Mouse (Mus musculus): Measurements from ENCODE around the gene Lbhd2. TPM values are rescaled to one million over a fixed set of nuclear protein-coding genes. Genes with fewer than 3 reads are reported as not detected.

Gene Lbhd2
- polyA plus RNA-seq, 1 experiment from 2014 or later: 1.4 TPM

DNA sequence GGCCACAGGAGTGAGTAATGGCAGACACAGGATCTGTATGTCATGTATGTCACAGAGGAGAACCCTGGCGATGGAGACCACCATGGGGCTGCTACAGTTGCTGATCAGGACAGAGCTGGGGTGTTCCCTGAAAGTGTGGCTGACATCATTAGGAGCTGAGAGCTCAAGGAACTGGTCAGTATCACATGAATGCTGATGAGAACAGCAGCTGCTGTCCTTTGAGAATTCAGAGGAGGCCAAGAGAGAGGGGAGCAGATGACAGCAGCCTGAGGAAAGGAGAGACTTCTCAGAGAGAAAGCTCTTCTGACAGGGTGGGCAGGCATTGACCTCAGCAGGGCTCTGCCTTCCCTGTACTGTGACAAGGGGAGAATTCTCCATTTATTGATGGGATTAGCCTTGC, 51.1 kb downstream of the Lbhd2 start:
- ATAC-seq (replicated peaks; ENCODE audit: extremely low read depth, insufficient read depth, low FRiP score): no peak
- WGBS: 65% methylated on average over 1 of the region's 1 CpGs
- Histone ChIP-seq H3K9me3 (replicated peaks; ENCODE audit: control insufficient read depth, low read length) (no peaks in the 10 kb centered on the region), H3K27me3 (ENCODE audit: control insufficient read depth, insufficient read depth, low read length) (peaks cover 30% of the 10 kb centered on the region), H3K27ac (ENCODE audit: low read length) (no peak overlapping the region), H3K36me3 (ENCODE audit: control insufficient read depth, insufficient read depth) (no peaks in the 10 kb centered on the region), H3K4me3 (ENCODE audit: low read length) (no peak overlapping the region), H3K9ac (ENCODE audit: low read length) (no peak overlapping the region), H3K4me2 (ENCODE audit: low read depth, low read length) (no peak overlapping the region), H3K4me1 (ENCODE audit: control insufficient read depth, insufficient read depth, low read length) (peaks cover 20% of the 10 kb centered on the region)

Other genes with a start within 250 kb of the Lbhd2 start
- gene Traf3, start 240.4 kb upstream of the Lbhd2 start, polyA plus RNA-seq (2015; fragmentation: Nextera tagmentation; extraction: Ambion mirVana): 6.0 and 6.5 TPM in 2 replicates
- not detected in 2 replicates for gene 4930595D18Rik, start 222.3 kb upstream of the Lbhd2 start, polyA plus RNA-seq (2015; fragmentation: Nextera tagmentation; extraction: Ambion mirVana)
- gene Amn, start 135.7 kb upstream of the Lbhd2 start, polyA plus RNA-seq (2015; fragmentation: Nextera tagmentation; extraction: Ambion mirVana): 1.8 and 2.4 TPM in 2 replicates
- 19.6 and 27.3 TPM in 2 replicates for gene Cdc42bpb, start 29.1 kb upstream of the Lbhd2 start, polyA plus RNA-seq (2015; fragmentation: Nextera tagmentation; extraction: Ambion mirVana)
- 13.3 and 14.9 TPM in 2 replicates for gene Exoc3l4, start 10.2 kb downstream of the Lbhd2 start, polyA plus RNA-seq (2015; fragmentation: Nextera tagmentation; extraction: Ambion mirVana)
- gene Tnfaip2, start 35.7 kb downstream of the Lbhd2 start, polyA plus RNA-seq (2015; fragmentation: Nextera tagmentation; extraction: Ambion mirVana): 3.2 and 4.8 TPM in 2 replicates
- 2.6 and 6.1 TPM in 2 replicates for gene Gm266, start 79.0 kb downstream of the Lbhd2 start, polyA plus RNA-seq (2015; fragmentation: Nextera tagmentation; extraction: Ambion mirVana)
- 366 and 390 TPM in 2 replicates for gene Eif5, start 131.2 kb downstream of the Lbhd2 start, polyA plus RNA-seq (2015; fragmentation: Nextera tagmentation; extraction: Ambion mirVana)
- 25.7 and 28.1 TPM in 2 replicates for gene Mark3, start 167.7 kb downstream of the Lbhd2 start, polyA plus RNA-seq (2015; fragmentation: Nextera tagmentation; extraction: Ambion mirVana)

Measured in heart, embryonic 16.5 days (tissue).